Mouse (Mus musculus) heart, postnatal 0 days (tissue): ENCODE measurements around the gene Nhlrc2. TPM values are rescaled to one million over a fixed set of nuclear protein-coding genes. Genes with fewer than 3 reads are reported as not detected.

Experiments
- ATAC-seq: fragments of 200-750 bp; cut with Nextera tagmentation; 2 replicates; pipeline ENCODE4 v1.8.0; 2017; ENCODE audit warnings: low read depth, moderate number of reproducible peaks, moderate library complexity; ENCODE audit not compliant: insufficient read depth
- DNase-seq: peaks from one replicate; pipeline ENCODE4 v3.0.0-alpha.2; 2016; ENCODE audit warnings: low spot score
- H3K27ac ChIP-seq: fragments of 300-500 bp; sonication (generic); 2 replicates; pipeline ENCODE4 v1.5.1; 2014; ENCODE audit warnings: low read depth, mild to moderate bottlenecking
- H3K27me3 ChIP-seq: fragments of 300-500 bp; sonication (generic); 2 replicates; pipeline ENCODE4 v1.6.1; 2014; ENCODE audit warnings: low read length, mixed read lengths; ENCODE audit not compliant: control insufficient read depth, insufficient read depth
- H3K36me3 ChIP-seq: fragments of 300-500 bp; sonication (generic); replicated peaks from 2 replicates; pipeline ENCODE4 v1.6.1; 2014; ENCODE audit warnings: low read length, mixed read lengths; ENCODE audit not compliant: control insufficient read depth, insufficient read depth
- H3K4me1 ChIP-seq: fragments of 300-500 bp; sonication (generic); 2 replicates; pipeline ENCODE4 v1.6.1; 2014; ENCODE audit warnings: antibody characterized with exemption; ENCODE audit not compliant: control insufficient read depth, insufficient read depth
- H3K4me2 ChIP-seq: fragments of 300-500 bp; sonication (generic); 2 replicates; pipeline ENCODE4 v1.6.1; 2014; ENCODE audit warnings: low read depth, mild to moderate bottlenecking, low read length, moderate library complexity
- H3K4me3 ChIP-seq: fragments of 300-500 bp; sonication (generic); 2 replicates; pipeline ENCODE4 v1.5.1; 2014; ENCODE audit warnings: low read depth, low read length
- H3K9ac ChIP-seq: fragments of 300-500 bp; sonication (generic); replicated peaks from 2 replicates; pipeline ENCODE4 v1.6.1; 2014; ENCODE audit warnings: low read depth, low read length, mixed read lengths
- H3K9me3 ChIP-seq: fragments of 300-500 bp; sonication (generic); replicated peaks from 2 replicates; pipeline ENCODE4 v1.6.1; 2016; ENCODE audit warnings: low read length; ENCODE audit not compliant: control insufficient read depth
- CTCF ChIP-seq: IDR thresholded peaks from 2 replicates; pipeline ENCODE4 v1.5.1; 2016; ENCODE audit warnings: antibody characterized with exemption, control low read depth, low read depth
- EP300 ChIP-seq: IDR thresholded peaks from 2 replicates; pipeline ENCODE4 v1.6.1; 2016; ENCODE audit warnings: antibody characterized with exemption, low read depth
- whole genome bisulfite sequencing: fragments of 180-500 bp; shearing (Covaris S2); extraction: QIAGEN DNeasy Blood & Tissue Kit; methylation state at CpG from one replicate; pipeline ENCODE4 v1.1.7; 2014; 5-methylcytosine and 5-hydroxymethylcytosine counted together
- polyA plus RNA-seq: library from polyadenylated mRNA; unstranded; fragments of >200 nt; fragmentation: Nextera tagmentation; extraction: Ambion mirVana; gene quantifications from 2 replicates; pipeline ENCODE4 v1.2.1, GENCODE M21; 2015
- total RNA-seq: library from RNA; depleted of rRNA; stranded (reverse); fragments of >200 nt; gene quantifications from 2 replicates; pipeline ENCODE4 v1.2.3, GENCODE M21; 2014; ENCODE audit warnings: low replicate concordance

The Nhlrc2 gene
- total and polyA plus RNA-seq, 2 experiments from 2014 or later = 11.1 to 30.4 TPM

DNA sequence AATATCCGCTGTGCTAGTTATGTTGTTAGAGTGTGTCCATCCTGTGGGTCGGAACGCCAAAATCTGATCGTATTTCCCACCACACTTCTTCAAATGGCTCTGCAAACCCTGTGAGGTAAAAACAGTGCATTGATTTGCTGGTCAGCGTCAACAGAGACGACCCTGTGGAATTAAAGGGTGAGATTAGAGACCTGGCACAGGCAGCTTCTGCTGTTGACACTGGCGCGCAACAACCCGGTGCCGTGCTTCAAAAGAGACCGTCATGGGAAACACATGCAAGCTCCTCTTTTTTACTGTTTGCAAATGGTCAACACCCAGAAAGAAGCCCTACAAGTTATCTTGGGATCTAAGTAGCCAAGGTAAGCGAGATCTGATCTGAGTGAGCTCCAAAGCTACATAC lies 16.8 kb upstream of the Nhlrc2 start:
- Histone ChIP-seq H3K27me3 (no peaks in the 10 kb centered on the region), H3K27ac (no peak overlapping the region), H3K9me3 (no peaks in the 10 kb centered on the region), H3K4me3 (no peak overlapping the region), H3K4me1 (peaks cover 14% of the 10 kb centered on the region; the same call in 1 of the 2 replicates), H3K36me3 (peaks cover 12% of the 10 kb centered on the region), H3K9ac (no peak overlapping the region), H3K4me2 (no peak overlapping the region)
- DNase-seq (no peak), ATAC-seq (no peak)
- WGBS = 79% methylated on average over 12 of the region's 12 CpGs
- no peak for TF ChIP-seq EP300
- no peak for TF ChIP-seq CTCF

DNA sequence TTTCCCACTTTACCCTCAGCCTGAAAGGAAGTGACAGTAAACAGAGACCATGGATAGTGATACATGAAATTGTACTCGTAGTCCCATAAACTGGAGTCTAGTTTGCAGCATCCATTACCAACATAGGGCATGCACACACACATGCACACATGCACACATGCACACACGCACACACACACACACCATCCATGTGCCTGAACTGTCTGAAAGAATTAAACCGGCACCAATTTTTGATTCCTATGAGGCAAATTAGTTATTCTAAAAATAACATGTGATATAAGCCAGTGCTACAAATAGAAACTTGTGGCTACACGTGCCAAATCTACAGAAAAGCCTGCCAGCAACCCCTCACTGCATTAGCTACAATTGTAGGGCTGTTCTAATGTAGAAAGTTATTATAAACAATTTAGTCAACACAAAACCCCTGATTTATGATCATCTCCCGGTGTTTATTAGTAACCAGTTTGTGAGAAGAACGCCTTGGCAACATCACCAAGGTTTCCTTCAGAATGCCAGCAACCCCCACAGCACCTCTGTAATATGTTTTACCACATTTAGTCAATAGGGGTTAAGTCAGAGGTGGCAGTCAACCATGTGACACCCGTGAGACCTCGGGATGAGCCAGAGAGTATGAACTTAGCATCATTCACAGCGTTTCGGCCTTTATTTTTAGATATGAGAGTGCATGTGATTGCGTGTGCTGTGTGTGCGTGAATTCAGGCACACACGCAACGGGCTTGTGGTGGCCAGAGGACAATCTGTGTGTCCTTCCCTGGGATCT lies 14.6 kb upstream of the Nhlrc2 start:
- H3K9ac ChIP-seq = no peak overlapping the region
- no peak overlapping the region for H3K4me3 ChIP-seq
- H3K9me3 ChIP-seq = no peaks in the 10 kb centered on the region
- TF ChIP-seq EP300 (peak; percentile 76; the same call in 1 of the 2 replicates), CTCF (no peak)
- peak overlapping the region; percentile 85 for H3K27ac ChIP-seq
- no peaks in the 10 kb centered on the region for H3K27me3 ChIP-seq
- DNase-seq (peak; percentile 69), ATAC-seq (peak; percentile 81)
- H3K4me2 ChIP-seq = no peak overlapping the region
- peaks cover 26% of the 10 kb centered on the region for H3K36me3 ChIP-seq
- WGBS = 45% methylated on average over 14 of the region's 14 CpGs
- H3K4me1 ChIP-seq = peaks cover 14% of the 10 kb centered on the region; the same call in 1 of the 2 replicates

DNA sequence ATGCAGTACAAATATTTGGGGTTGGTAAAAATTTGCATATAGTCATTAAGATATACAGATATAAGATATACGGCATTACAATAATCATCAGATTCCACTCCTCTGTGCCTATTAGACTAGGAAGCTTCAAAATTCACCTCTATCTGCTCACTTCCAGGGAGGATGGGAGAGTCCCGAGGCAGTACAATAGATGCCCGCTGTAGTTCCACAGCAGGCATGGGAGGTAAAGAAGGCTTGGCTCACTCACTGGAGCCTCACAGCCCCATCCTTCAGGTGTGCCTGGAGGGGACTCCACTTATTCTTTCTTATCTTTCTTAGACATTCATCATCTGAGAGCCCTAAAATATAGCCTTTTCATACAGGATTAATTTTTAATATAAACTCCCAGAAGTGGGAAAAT lies 13.7 kb upstream of the Nhlrc2 start:
- Histone ChIP-seq H3K4me1 (peaks cover 14% of the 10 kb centered on the region; the same call in 1 of the 2 replicates), H3K4me3 (no peak overlapping the region), H3K27me3 (no peaks in the 10 kb centered on the region), H3K9ac (no peak overlapping the region), H3K9me3 (no peaks in the 10 kb centered on the region), H3K4me2 (no peak overlapping the region), H3K36me3 (peaks cover 26% of the 10 kb centered on the region), H3K27ac (peak overlapping the region; percentile 85)
- ATAC-seq (no peak), DNase-seq (no peak)
- 81% methylated on average over 3 of the region's 3 CpGs for WGBS
- TF ChIP-seq EP300 = no peak
- no peak for TF ChIP-seq CTCF

DNA sequence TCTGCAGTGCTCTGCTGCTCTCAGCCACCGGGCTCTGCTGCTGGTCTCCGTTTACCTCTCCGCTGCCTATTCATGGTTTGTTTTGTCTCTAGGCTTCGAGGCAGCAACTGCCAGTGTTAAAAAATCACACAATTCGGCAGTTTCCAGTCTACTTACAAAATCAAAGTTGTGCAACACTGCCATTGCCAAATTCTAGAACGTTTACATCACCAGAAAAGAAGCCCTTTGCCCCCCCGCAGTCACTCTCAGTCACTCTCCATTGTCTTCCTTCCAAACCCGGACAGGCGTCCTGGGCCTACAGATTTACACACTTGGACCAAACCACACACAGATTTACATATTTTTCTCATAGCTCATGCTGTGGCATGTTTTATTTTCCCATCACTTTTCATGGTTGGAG lies 13.0 kb upstream of the Nhlrc2 start:
- 73% methylated on average over 9 of the region's 9 CpGs for WGBS
- peaks cover 14% of the 10 kb centered on the region; the same call in 1 of the 2 replicates for H3K4me1 ChIP-seq
- no peak overlapping the region for H3K9ac ChIP-seq
- H3K27me3 ChIP-seq = no peaks in the 10 kb centered on the region
- ATAC-seq (no peak), DNase-seq (no peak)
- H3K27ac ChIP-seq = 0 out of 2 replicates have a peak overlapping the region, but pooled peaks have one; percentile 26
- H3K9me3 ChIP-seq = no peaks in the 10 kb centered on the region
- TF ChIP-seq EP300 (no peak), CTCF (no peak)
- no peak overlapping the region for H3K4me3 ChIP-seq
- H3K4me2 ChIP-seq = no peak overlapping the region
- peaks cover 29% of the 10 kb centered on the region for H3K36me3 ChIP-seq

DNA sequence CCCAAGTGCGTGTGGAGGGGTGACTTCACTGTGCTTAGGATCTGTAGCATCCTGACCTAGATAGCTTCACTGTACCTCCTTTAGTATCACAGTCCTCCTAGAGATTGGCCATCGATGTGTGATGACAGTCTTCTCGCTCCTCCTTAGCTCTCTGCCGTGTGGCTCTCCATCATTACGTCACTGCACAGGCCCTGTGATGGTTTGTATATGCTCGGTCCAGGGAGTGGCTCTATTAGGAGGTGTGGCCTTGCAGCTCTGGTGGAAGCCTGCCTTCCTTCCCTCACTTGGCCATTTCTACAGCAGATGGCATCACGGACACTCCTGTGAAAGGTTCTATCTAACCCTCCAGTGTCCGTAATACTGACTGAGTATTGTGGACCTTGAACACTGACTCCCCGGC lies 12.3 kb upstream of the Nhlrc2 start:
- Histone ChIP-seq H3K4me3 (no peak overlapping the region), H3K27me3 (no peaks in the 10 kb centered on the region), H3K4me1 (peaks cover 14% of the 10 kb centered on the region; the same call in 1 of the 2 replicates), H3K27ac (no peak overlapping the region), H3K9me3 (no peaks in the 10 kb centered on the region), H3K36me3 (peaks cover 34% of the 10 kb centered on the region), H3K4me2 (no peak overlapping the region), H3K9ac (no peak overlapping the region)
- 85% methylated on average over 9 of the region's 9 CpGs for WGBS
- TF ChIP-seq CTCF = no peak
- no peak for TF ChIP-seq EP300
- DNase-seq (no peak), ATAC-seq (no peak)

DNA sequence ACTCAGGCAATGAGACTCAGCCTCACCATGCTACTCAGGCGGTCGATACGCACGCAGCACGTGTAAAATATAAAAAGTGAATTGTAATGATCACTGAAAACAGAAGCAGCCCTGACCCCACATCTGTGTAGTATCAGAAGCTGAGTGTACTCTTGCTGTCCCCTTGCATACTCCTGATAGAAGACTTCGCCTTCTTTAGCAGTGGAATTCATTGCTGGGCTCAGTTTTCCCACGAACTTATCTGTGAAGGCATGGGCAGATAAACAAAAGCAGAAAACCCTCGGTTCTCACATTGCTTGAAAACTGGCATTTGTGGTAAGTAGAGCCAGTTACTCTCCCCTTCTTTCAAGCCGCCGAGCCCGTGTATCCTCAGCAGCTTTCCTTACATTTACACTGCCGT lies 4.7 kb upstream of the Nhlrc2 start:
- no peak overlapping the region for H3K9ac ChIP-seq
- ATAC-seq = no peak
- TF ChIP-seq EP300 (no peak), CTCF (no peak)
- no peaks in the 10 kb centered on the region for H3K27me3 ChIP-seq
- DNase-seq = no peak
- H3K4me3 ChIP-seq = no peak overlapping the region
- peaks cover 33% of the 10 kb centered on the region for H3K36me3 ChIP-seq
- H3K4me1 ChIP-seq = peaks cover 6% of the 10 kb centered on the region
- H3K4me2 ChIP-seq = no peak overlapping the region
- 83% methylated on average over 12 of the region's 12 CpGs for WGBS
- H3K27ac ChIP-seq = no peak overlapping the region
- no peaks in the 10 kb centered on the region for H3K9me3 ChIP-seq
